Mouse (Mus musculus) myocyte (in vitro differentiated cells): ENCODE results near the gene Hexim2. TPM values are rescaled to one million over a fixed set of nuclear protein-coding genes. Genes with fewer than 3 reads are reported as not detected.

Source experiments
- H3K27me3 ChIP-seq: one replicate; pipeline ENCODE4 v1.6.1; 2011; ENCODE audit not compliant: control insufficient read depth, insufficient read depth, insufficient read length
- H3K36me3 ChIP-seq: one replicate; pipeline ENCODE4 v1.6.1; 2011; ENCODE audit not compliant: control insufficient read depth, insufficient read depth
- H3K4me2 ChIP-seq: one replicate; pipeline ENCODE4 v1.6.1; 2011; ENCODE audit warnings: low read depth, control low read depth
- H3K4me3 ChIP-seq: one replicate; pipeline ENCODE4 v1.5.1; 2011; ENCODE audit warnings: mild to moderate bottlenecking, control low read depth, moderate library complexity
- H3K79me2 ChIP-seq: one replicate; pipeline ENCODE4 v1.6.1; 2011; ENCODE audit not compliant: control insufficient read depth, insufficient read depth
- H3ac ChIP-seq: one replicate; pipeline ENCODE4 v1.6.1; 2011; ENCODE audit not compliant: control insufficient read depth, insufficient read length
- CEBPB ChIP-seq: IDR thresholded peaks from 2 replicates; pipeline ENCODE4 v1.6.1; 2011; ENCODE audit warnings: mild to moderate bottlenecking, moderate library complexity; ENCODE audit not compliant: poor library complexity, insufficient read depth, severe bottlenecking
- E2F4 ChIP-seq: IDR thresholded peaks from one replicate; pipeline ENCODE4 v1.6.1; 2011; ENCODE audit warnings: mild to moderate bottlenecking, control low read depth, moderate library complexity; ENCODE audit not compliant: insufficient read depth
- MAX ChIP-seq: IDR thresholded peaks from one replicate; pipeline ENCODE4 v1.6.1; 2011; ENCODE audit warnings: low read depth, mild to moderate bottlenecking, control low read depth
- MYOD1 ChIP-seq, 3 experiments: IDR thresholded peaks; one replicate each; pipeline ENCODE4 v1.6.1; 2011; ENCODE audit warnings: control low read depth in 2 of 3, low read depth in 2 of 3, mild to moderate bottlenecking in 2 of 3, moderate library complexity in 1 of 3; ENCODE audit not compliant: insufficient read length in 2 of 3, control insufficient read depth in 1 of 3
- MYOG ChIP-seq, 3 experiments: IDR thresholded peaks; one replicate each; pipeline ENCODE4 v1.6.1; 2011; ENCODE audit warnings: control low read depth in 2 of 3, low read depth in 2 of 3, mild to moderate bottlenecking in 2 of 3; ENCODE audit not compliant: insufficient read length in 2 of 3, control insufficient read depth in 1 of 3, insufficient read depth in 1 of 3
- POLR2A ChIP-seq: IDR thresholded peaks from one replicate; pipeline ENCODE4 v1.6.1; 2011; ENCODE audit warnings: low read depth, mild to moderate bottlenecking, control low read depth, moderate library complexity; ENCODE audit not compliant: insufficient read length
- POLR2AphosphoS2 ChIP-seq: IDR thresholded peaks from one replicate; pipeline ENCODE4 v1.6.1; 2011; ENCODE audit warnings: low read depth, control low read depth; ENCODE audit not compliant: insufficient read length
- REST ChIP-seq: IDR thresholded peaks from one replicate; pipeline ENCODE4 v1.6.1; 2011; ENCODE audit warnings: mild to moderate bottlenecking, control low read depth, moderate library complexity; ENCODE audit not compliant: insufficient read depth, insufficient read length
- SRF ChIP-seq: IDR thresholded peaks from one replicate; pipeline ENCODE4 v1.6.1; 2011; ENCODE audit warnings: low read depth; ENCODE audit not compliant: control insufficient read depth, insufficient read length
- TCF12 ChIP-seq: IDR thresholded peaks from one replicate; pipeline ENCODE4 v1.6.1; 2011; ENCODE audit warnings: mild to moderate bottlenecking, control low read depth; ENCODE audit not compliant: poor library complexity, insufficient read depth, severe bottlenecking
- TCF3 ChIP-seq: IDR thresholded peaks from one replicate; pipeline ENCODE4 v1.6.1; 2011; ENCODE audit warnings: low read depth, control low read depth; ENCODE audit not compliant: insufficient read length
- USF1 ChIP-seq: IDR thresholded peaks from one replicate; pipeline ENCODE4 v1.6.1; 2011; ENCODE audit warnings: low read depth, mild to moderate bottlenecking, control low read depth, moderate library complexity
- polyA plus RNA-seq: library from polyadenylated mRNA; unstranded; fragments of >200 nt; fragmentation: generic; extraction: Trizol; gene quantifications from one replicate; pipeline ENCODE4 v1.2.1, GENCODE M21; 2012; ENCODE audit warnings: missing spikeins

Gene Hexim2
- polyA plus RNA-seq, 1 experiment, result 8.8 TPM

DNA sequence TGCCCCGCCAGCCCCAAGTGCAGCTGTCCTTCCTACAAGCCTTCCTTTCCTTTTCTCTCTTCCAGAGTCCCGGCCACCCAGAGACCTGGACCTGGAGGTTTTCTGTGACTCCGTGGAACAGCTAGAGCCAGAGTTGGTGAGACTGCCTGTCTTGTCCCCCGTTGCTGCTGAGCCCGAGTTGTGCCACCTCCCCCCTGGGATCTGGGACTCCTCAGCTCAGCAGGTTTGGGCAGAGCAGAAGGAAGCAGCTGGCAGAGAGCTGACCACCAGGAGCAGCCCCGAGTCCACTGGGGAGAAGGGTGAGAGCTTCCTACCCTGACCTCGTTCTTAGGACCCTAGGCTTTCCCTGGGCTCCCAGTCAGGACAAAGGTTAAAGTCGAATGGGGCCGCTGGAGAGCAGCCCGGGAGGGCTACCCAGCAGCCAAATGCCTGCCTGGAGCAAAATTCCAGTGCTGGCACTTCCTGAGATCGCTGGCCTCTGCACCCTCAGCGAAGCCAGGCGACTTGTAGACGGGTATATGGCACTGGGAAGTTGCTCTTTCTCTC lies 27.0 kb upstream of the Hexim2 start:
- H3K79me2 ChIP-seq, result peaks cover 10% of the 10 kb centered on the region
- TF ChIP-seq REST (no peak), USF1 (no peak), MYOG (IDR thresholded peaks at IDR 0.05; ENCODE audit: control insufficient read depth in 1 of 3, insufficient read depth in 1 of 3, insufficient read length in 2 of 3, low read depth in 2 of 3) (no peak), SRF (no peak), E2F4 (no peak), MYOD1 (IDR thresholded peaks at IDR 0.05; ENCODE audit: control insufficient read depth in 1 of 3, insufficient read length in 2 of 3, low read depth in 2 of 3) (no peak), POLR2AphosphoS2 (no peak)
- H3K36me3 ChIP-seq, result peaks cover 7% of the 10 kb centered on the region
- H3K4me3 ChIP-seq, result no peak overlapping the region
- H3K27me3 ChIP-seq, result no peaks in the 10 kb centered on the region
- no peak overlapping the region for H3ac ChIP-seq
- no peak overlapping the region for H3K4me2 ChIP-seq

DNA sequence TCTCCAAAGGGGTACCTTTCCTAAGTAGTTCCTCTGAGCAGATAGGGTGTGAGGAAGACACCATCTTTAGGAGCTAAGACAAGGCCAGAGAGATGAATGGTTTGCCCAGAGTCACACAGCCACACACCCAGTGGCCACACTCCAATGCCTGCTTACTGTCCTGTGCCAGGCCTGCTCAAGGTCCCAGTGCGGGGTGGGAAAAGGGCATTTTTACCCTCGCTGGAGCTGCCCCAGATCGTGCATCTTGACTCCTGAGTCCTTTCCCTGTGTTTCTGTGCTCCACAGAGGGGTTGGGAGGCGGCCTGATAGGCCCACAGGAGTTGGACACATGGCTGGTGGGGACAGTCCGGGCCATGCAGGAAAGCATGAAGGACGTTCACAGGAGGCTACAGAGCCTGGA lies 26.4 kb upstream of the Hexim2 start:
- H3K4me3 ChIP-seq, result no peak overlapping the region
- H3K36me3 ChIP-seq, result peaks cover 7% of the 10 kb centered on the region
- H3K27me3 ChIP-seq, result no peaks in the 10 kb centered on the region
- H3ac ChIP-seq, result no peak overlapping the region
- peaks cover 6% of the 10 kb centered on the region for H3K79me2 ChIP-seq
- TF ChIP-seq SRF (no peak), POLR2AphosphoS2 (no peak), E2F4 (no peak), USF1 (no peak), POLR2A (no peak), TCF3 (no peak), TCF12 (no peak), CEBPB (no peak), REST (no peak), MYOD1 (IDR thresholded peaks at IDR 0.05; ENCODE audit: control insufficient read depth in 1 of 3, insufficient read length in 2 of 3, low read depth in 2 of 3) (no peak), MYOG (IDR thresholded peaks at IDR 0.05; ENCODE audit: control insufficient read depth in 1 of 3, insufficient read depth in 1 of 3, insufficient read length in 2 of 3, low read depth in 2 of 3) (no peak), MAX (no peak)
- no peak overlapping the region for H3K4me2 ChIP-seq

DNA sequence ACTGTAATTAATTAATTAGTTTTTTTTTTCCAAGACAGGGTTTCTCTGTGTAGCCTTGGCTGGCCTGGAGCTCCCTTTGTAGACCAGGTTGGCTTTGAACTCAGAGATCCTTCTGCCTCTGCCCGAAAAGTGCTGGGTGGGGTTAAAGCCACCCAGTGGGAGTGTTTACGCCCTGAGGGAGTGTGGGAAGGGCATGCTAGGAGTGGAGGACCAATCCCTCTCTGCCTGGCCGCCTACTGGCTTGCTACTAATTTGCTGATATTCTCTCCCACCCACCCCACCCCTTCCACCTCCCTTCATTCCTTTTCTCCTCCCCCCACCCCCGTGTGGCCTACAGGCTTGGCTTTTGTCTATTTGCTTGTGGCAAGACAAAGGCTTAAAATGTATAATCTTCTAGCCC lies 25.8 kb upstream of the Hexim2 start:
- Histone ChIP-seq H3K36me3 (peaks cover 7% of the 10 kb centered on the region), H3K4me2 (no peak overlapping the region), H3ac (no peak overlapping the region), H3K27me3 (no peaks in the 10 kb centered on the region), H3K4me3 (no peak overlapping the region), H3K79me2 (peaks cover under 1% of the 10 kb centered on the region)
- TF ChIP-seq MYOG (IDR thresholded peaks at IDR 0.05; ENCODE audit: control insufficient read depth in 1 of 3, insufficient read depth in 1 of 3, insufficient read length in 2 of 3, low read depth in 2 of 3), result no peak
- no peak for TF ChIP-seq MYOD1 (IDR thresholded peaks at IDR 0.05; ENCODE audit: control insufficient read depth in 1 of 3, insufficient read length in 2 of 3, low read depth in 2 of 3)
- no peak for TF ChIP-seq TCF3
- TF ChIP-seq TCF12, result no peak
- no peak for TF ChIP-seq E2F4
- TF ChIP-seq CEBPB, result no peak
- no peak for TF ChIP-seq POLR2A
- TF ChIP-seq MAX, result no peak
- no peak for TF ChIP-seq REST
- no peak for TF ChIP-seq SRF
- no peak for TF ChIP-seq POLR2AphosphoS2
- no peak for TF ChIP-seq USF1

DNA sequence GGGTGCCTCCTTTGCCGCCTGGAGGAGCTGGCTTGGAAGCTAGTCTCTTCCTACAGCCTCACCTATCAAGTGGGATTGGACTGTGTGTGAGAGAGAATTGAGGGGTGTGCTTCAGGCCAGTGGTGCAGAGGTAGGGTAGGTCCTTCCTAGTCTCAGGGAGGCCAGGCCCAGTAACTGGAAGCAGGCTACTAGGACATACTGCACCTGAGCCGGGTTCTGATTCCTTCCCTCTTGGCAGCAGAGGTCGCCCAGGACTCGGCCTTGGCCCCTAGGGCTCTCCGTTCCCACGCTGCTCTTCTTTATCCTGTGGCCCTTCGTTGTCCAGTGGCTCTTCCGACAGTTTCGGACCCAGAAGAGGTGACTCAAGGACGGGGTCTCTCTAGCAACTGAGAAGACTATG lies 20.9 kb upstream of the Hexim2 start:
- no peaks in the 10 kb centered on the region for H3K27me3 ChIP-seq
- H3ac ChIP-seq, result no peak overlapping the region
- TF ChIP-seq USF1 (no peak), CEBPB (no peak), MYOG (IDR thresholded peaks at IDR 0.05; ENCODE audit: control insufficient read depth in 1 of 3, insufficient read depth in 1 of 3, insufficient read length in 2 of 3, low read depth in 2 of 3) (no peak), POLR2A (no peak), TCF12 (no peak), POLR2AphosphoS2 (no peak), MAX (no peak), E2F4 (no peak), REST (no peak), TCF3 (no peak), MYOD1 (IDR thresholded peaks at IDR 0.05; ENCODE audit: control insufficient read depth in 1 of 3, insufficient read length in 2 of 3, low read depth in 2 of 3) (no peak), SRF (no peak)
- no peak overlapping the region for H3K4me3 ChIP-seq
- peaks cover 7% of the 10 kb centered on the region for H3K36me3 ChIP-seq
- H3K79me2 ChIP-seq, result peaks cover 9% of the 10 kb centered on the region
- no peak overlapping the region for H3K4me2 ChIP-seq
